Mouse (Mus musculus) thymus, adult 2 months (tissue): ENCODE measurements around the gene Zfp330. TPM values are rescaled to one million over a fixed set of nuclear protein-coding genes. Genes with fewer than 3 reads are reported as not detected.

Experiments used
- DNase-seq: peaks from one replicate; pipeline ENCODE4 v3.0.0; 2021
- H3K27ac ChIP-seq: fragments of 200-500 bp; 2 replicates; pipeline ENCODE4 v1.5.1; 2012; ENCODE audit warnings: low read length, control low read depth; ENCODE audit not compliant: control insufficient read depth, insufficient read depth
- H3K27me3 ChIP-seq: fragments of 200-500 bp; 2 replicates; pipeline ENCODE4 v1.6.1; 2012; ENCODE audit warnings: mild to moderate bottlenecking, low read length, moderate library complexity, mixed read lengths; ENCODE audit not compliant: control insufficient read depth, insufficient read depth
- H3K36me3 ChIP-seq: fragments of 200-500 bp; 2 replicates; pipeline ENCODE4 v1.6.1; 2012; ENCODE audit warnings: mild to moderate bottlenecking, low read length, moderate library complexity; ENCODE audit not compliant: control insufficient read depth, insufficient read depth
- H3K4me1 ChIP-seq: fragments of 200-500 bp; replicated peaks from 2 replicates; pipeline ENCODE4 v1.6.1; 2012; ENCODE audit warnings: low read length; ENCODE audit not compliant: control insufficient read depth, insufficient read depth
- H3K4me3 ChIP-seq: fragments of 200-500 bp; 2 replicates; pipeline ENCODE4 v1.5.1; 2012; ENCODE audit warnings: mild to moderate bottlenecking, low read length, control low read depth, moderate library complexity; ENCODE audit not compliant: control insufficient read depth, insufficient read depth
- CTCF ChIP-seq: fragments of 200-500 bp; IDR thresholded peaks from 2 replicates; pipeline ENCODE4 v1.5.1; 2012; ENCODE audit warnings: mild to moderate bottlenecking, control low read depth, low read length, moderate library complexity, borderline replicate concordance; ENCODE audit not compliant: control insufficient read depth, poor library complexity, insufficient read depth; ENCODE audit errors: extremely low read depth
- POLR2A ChIP-seq: fragments of 200-500 bp; IDR thresholded peaks from 2 replicates; pipeline ENCODE4 v1.6.1; 2012; ENCODE audit warnings: mild to moderate bottlenecking, low read length, control low read depth, moderate library complexity; ENCODE audit not compliant: control insufficient read depth, poor library complexity, insufficient read depth; ENCODE audit errors: extremely low read depth
- WGBS: fragments of 180-500 bp; shearing (Covaris S2); methylation state at CpG from one replicate; pipeline ENCODE4 v1.1.7; 2018; 5-methylcytosine and 5-hydroxymethylcytosine counted together
- polyA plus RNA-seq: library from polyadenylated mRNA; depleted of rRNA; stranded (reverse); fragments of >200 nt; gene quantifications from 2 replicates; pipeline ENCODE4 v1.2.3, GENCODE M21; 2012; rRNA removed

Zfp330 gene
- polyA plus RNA-seq, 1 experiment: 30.6 TPM

DNA sequence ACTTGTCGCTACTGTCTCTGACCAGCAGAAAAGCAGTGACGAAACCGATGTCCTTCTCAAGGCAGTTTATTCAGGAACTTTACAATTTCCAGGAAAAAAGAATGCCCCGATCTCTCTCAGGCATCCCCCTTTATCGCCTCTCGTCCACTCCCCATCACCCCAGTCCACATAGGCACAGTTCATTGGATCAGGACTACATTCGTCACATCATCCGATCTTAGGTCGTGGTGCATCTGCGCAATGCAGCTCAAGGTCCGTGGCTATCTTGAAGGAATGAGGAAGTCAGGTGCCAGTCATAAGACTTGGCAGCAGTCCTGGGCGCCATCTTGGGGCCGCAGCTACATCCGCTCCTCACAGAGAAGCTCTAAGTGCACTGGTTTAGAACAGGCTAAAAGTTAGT is 19.0 kb downstream of the Zfp330 start:
- H3K4me3 ChIP-seq: no peak overlapping the region
- TF ChIP-seq CTCF (no peak), POLR2A (no peak)
- WGBS: 93% methylated on average over 14 of the region's 14 CpGs

DNA sequence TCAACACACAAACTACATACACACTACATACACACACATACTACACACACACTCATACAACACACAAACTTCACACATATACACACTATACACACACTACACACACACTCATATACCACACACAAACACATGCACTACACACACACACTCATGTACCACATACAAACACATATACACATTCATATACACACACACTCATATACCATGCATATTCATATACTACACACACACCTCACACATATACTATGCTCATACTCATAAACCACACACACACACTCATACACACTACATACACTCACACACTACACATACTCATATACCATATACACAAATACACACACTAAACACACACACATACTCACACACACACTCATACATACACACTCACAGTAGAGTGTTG is 27.3 kb downstream of the Zfp330 start:
- H3K36me3 ChIP-seq: no peaks in the 10 kb centered on the region
- no peak for TF ChIP-seq POLR2A
- no peak for TF ChIP-seq CTCF

More for the DNA sequence above, 19.0 kb downstream of the Zfp330 start:
- DNase-seq: no peak
- Histone ChIP-seq H3K36me3 (no peaks in the 10 kb centered on the region), H3K27me3 (no peaks in the 10 kb centered on the region), H3K27ac (no peak overlapping the region), H3K4me1 (peaks cover 4% of the 10 kb centered on the region)

DNA sequence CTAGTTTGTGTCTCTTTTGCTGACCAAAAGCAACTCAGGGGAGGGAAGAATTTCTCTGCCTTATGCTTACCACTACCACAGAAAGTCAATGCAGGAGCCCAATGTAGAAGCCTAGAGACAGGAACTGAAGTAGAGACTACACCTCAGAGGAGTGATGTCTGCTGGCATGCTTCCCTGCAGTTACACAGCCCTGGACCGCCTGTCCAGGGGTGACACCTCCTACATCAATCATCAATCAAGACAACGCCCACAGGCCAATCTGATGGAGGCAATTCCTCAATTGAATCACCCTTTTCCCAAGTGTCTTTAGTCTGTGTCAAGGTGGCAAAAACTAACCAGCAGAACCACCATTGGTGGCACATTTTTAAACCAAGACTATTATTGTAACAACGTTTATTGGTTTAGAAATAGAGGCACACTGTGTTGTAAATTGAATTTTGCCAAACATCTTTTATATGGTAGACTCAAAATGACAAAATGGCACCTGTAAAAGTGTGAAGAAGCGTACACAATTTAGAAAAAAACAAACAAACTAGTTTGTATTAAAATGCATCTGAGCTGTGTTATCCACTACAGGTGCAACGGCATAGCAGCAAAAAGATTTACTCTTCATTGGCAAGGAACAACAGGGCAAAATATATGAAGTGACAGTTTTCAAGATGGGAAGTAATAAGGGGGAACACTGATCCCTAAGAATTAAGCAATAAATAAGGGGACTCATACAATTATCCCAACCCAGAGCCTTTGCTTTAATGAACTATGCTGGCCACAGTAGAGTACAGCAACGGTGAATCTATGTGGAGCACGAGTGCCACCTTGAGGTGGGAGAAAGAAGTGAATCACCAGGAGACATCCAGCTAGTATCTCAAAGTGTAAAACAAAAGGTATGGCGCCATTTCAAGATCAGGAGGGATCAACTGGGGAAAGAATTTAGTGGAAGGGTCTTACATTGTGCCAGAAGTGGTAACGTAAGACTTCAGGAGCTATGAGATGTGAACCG is 29.8 kb downstream of the Zfp330 start:
- TF ChIP-seq POLR2A: no peak
- TF ChIP-seq CTCF: no peak
- no peaks in the 10 kb centered on the region for H3K36me3 ChIP-seq
- H3K4me1 ChIP-seq: no peaks in the 10 kb centered on the region
- no peak overlapping the region for H3K27ac ChIP-seq
- WGBS: 61% methylated on average over 10 of the region's 10 CpGs
- H3K4me3 ChIP-seq: no peak overlapping the region
- DNase-seq: peak; percentile 68
- H3K27me3 ChIP-seq: no peaks in the 10 kb centered on the region

More for the DNA sequence above, 27.3 kb downstream of the Zfp330 start:
- Histone ChIP-seq H3K4me1 (no peaks in the 10 kb centered on the region), H3K27ac (no peak overlapping the region), H3K27me3 (no peaks in the 10 kb centered on the region), H3K4me3 (no peak overlapping the region)
- DNase-seq: no peak

Other genes starting within 250 kb of the Zfp330 start
- gene Rnf150, start 89.2 kb upstream of the Zfp330 start, polyA plus RNA-seq: 1.4 and 1.5 TPM in 2 replicates